ENCODE assay signal across 12 mouse cellular contexts in genomic region chr17:26464481-26464880, GRCm38 (mm10). TPM values are rescaled to one million over a fixed set of nuclear protein-coding genes. Genes with fewer than 3 reads are reported as not detected.
DNase-seq lines count a peak whose midpoint lies in the region; ATAC-seq and TF ChIP-seq lines count a peak whose summit lies in the region.
"Had no signal": no experiment of that assay in that cellular context is flagged by ENCODE, and none has a peak within 500 bp of the region (broad histone marks: within the 10 kb centered on the region; RNA-seq: fewer than 3 reads in every experiment).

No protein-coding gene starts in this region.

- no peak overlapping the region for H3K4me2 ChIP-seq in liver, embryonic 14.5 days (ENCODE audit: low read depth)
- H3K4me2 ChIP-seq: embryonic facial prominence, embryonic 13.5 days had no signal

- intact Hi-C loops in heart, adult 2 months (cut with DNase I), result loop anchor here (5.0 kb wide), 1 partner anchor 423 kb away; no protein-coding TSS in a partner anchor

- WGBS in heart, adult 2 months, result 65% methylated on average over 9 of the region's 9 CpGs
- 62% methylated on average over 9 of the region's 9 CpGs for WGBS in liver, embryonic 14.5 days (ENCODE audit: insufficient replicate concordance)

- no peaks in the 10 kb centered on the region for H3K9me3 ChIP-seq in liver, embryonic 14.5 days (ENCODE audit: control insufficient read depth, low read length)
- H3K9me3 ChIP-seq: embryonic facial prominence, embryonic 13.5 days had no signal

- no peaks in the 10 kb centered on the region for H3K27me3 ChIP-seq in heart, adult 2 months (ENCODE audit: control insufficient read depth, insufficient read depth, low read length)
- no peaks in the 10 kb centered on the region for H3K27me3 ChIP-seq in liver, embryonic 14.5 days (ENCODE audit: control insufficient read depth, insufficient read depth, low read length)

- no peaks in the 10 kb centered on the region for H3K36me3 ChIP-seq in heart, adult 2 months (ENCODE audit: control insufficient read depth, insufficient read depth, low read length)
- no peaks in the 10 kb centered on the region for H3K36me3 ChIP-seq in liver, embryonic 14.5 days (replicated peaks; ENCODE audit: control insufficient read depth, insufficient read depth, low read depth)
- H3K36me3 ChIP-seq: embryonic facial prominence, embryonic 13.5 days had no signal

- peak overlapping the region; percentile 87 for H3K27ac ChIP-seq in heart, adult 2 months
- peak overlapping the region; percentile 79 for H3K27ac ChIP-seq in layer of hippocampus, adult 2 months
- H3K27ac ChIP-seq in liver, embryonic 14.5 days, result no peak overlapping the region
- H3K27ac ChIP-seq: embryonic facial prominence, embryonic 13.5 days; macrophage had no signal

- no peak for TF ChIP-seq CTCF in heart, adult 2 months (IDR thresholded peaks at IDR 0.05)
- TF ChIP-seq CTCF in layer of hippocampus, adult 2 months (conservative IDR thresholded peaks at IDR 0.05), result no peak
- TF ChIP-seq CTCF in liver, embryonic 14.5 days (IDR thresholded peaks at IDR 0.05; ENCODE audit: low read depth), result no peak

- H3K9ac ChIP-seq in heart, adult 2 months (ENCODE audit: low read depth, low read length), result peak overlapping the region; percentile 52
- no peak overlapping the region for H3K9ac ChIP-seq in liver, embryonic 14.5 days (replicated peaks)
- H3K9ac ChIP-seq: forebrain, postnatal 0 days had no signal

- H3K79me2 ChIP-seq in heart, adult 2 months (replicated peaks; ENCODE audit: control insufficient read depth, insufficient read depth, low read length), result no peaks in the 10 kb centered on the region

- no peak for TF ChIP-seq EP300 in heart, adult 2 months (IDR thresholded peaks at IDR 0.05; ENCODE audit: insufficient read depth, low read depth, low read length)
- TF ChIP-seq EP300 in liver, embryonic 14.5 days (IDR thresholded peaks at IDR 0.05; ENCODE audit: low read depth), result no peak

- ATAC-seq in liver, embryonic 14.5 days (ENCODE audit: insufficient read depth), result peak; percentile 33; the same call in 1 of the 2 replicates
- ATAC-seq: forebrain, postnatal 0 days had no signal

- no peak for TF ChIP-seq POLR2A in heart, adult 2 months (IDR thresholded peaks at IDR 0.05; ENCODE audit: insufficient read depth, low read depth, low read length)

- DNase-seq in heart, adult 2 months, result peak in 1 of 2 experiments; percentile 41
- no peak for DNase-seq in heart, adult 9 months (ENCODE audit: low spot score in 2 of 2)
- DNase-seq in layer of hippocampus, adult 2 months (ENCODE audit: low spot score in 2 of 2), result no peak
- no peak for DNase-seq in layer of hippocampus, adult 11-12 months (ENCODE audit: low spot score)
- DNase-seq in ZHBTc4 (ENCODE audit: low read depth, low spot score) (peak; percentile 47), MN1 (ENCODE audit: low spot score) (no peak)
- no peak for DNase-seq in liver, embryonic 14.5 days (ENCODE audit: low read depth in 3 of 3, low spot score in 3 of 3)
- no peak for DNase-seq in retina, postnatal 1 day
- DNase-seq: cerebellum, adult 9-11 months; forebrain, postnatal 0 days had no signal

- peak overlapping the region; percentile 47 for H3K4me3 ChIP-seq in heart, adult 2 months
- no peak overlapping the region; the same call in 1 of the 2 replicates for H3K4me3 ChIP-seq in layer of hippocampus, adult 2 months
- no peak overlapping the region for H3K4me3 ChIP-seq in liver, embryonic 14.5 days (ENCODE audit: insufficient read depth in 1 of 2, low read depth in 2 of 2, low read length in 2 of 2)
- H3K4me3 ChIP-seq: embryonic facial prominence, embryonic 13.5 days had no signal

- H3K4me1 ChIP-seq in heart, adult 2 months (ENCODE audit: control insufficient read depth, insufficient read depth, low read length), result peaks cover 19% of the 10 kb centered on the region
- no peaks in the 10 kb centered on the region for H3K4me1 ChIP-seq in liver, embryonic 14.5 days (replicated peaks; ENCODE audit: control insufficient read depth in 2 of 2, insufficient read depth in 2 of 2, low read length in 1 of 2)

RNA-seq across cellular contexts. Expression of gene Neurl1b, which starts 49.9 kb away (rescaled TPM):
- total RNA-seq in heart, adult 2 months (2021), result 1 to 10 TPM; 3.9 to 5.0 TPM
- 4.6 and 4.7 TPM in 2 replicates for polyA plus RNA-seq in heart, adult 2 months (2012; rRNA removed)
- 10 to 100 TPM; 68.8 to 75.0 TPM for total RNA-seq in layer of hippocampus, adult 2 months (2021)
- polyA plus RNA-seq in liver, embryonic 14.5 days (2012; rRNA removed), result 0.09 and 0.12 TPM in 2 replicates
- polyA plus RNA-seq in liver, embryonic 14.5 days (2014; fragmentation: Nextera tagmentation; extraction: Ambion mirVana), result 0.03 TPM in 1 of 2 replicates, not detected in the other

Comparison
In these comparisons a context has a peak if more than half of its experiments do, and no peak if none do; other contexts are left out.
1. RNA of gene Neurl1b, which starts 49.9 kb away (total RNA-seq): 68.8 to 75.0 TPM in layer of hippocampus, adult 2 months; 3.9 to 5.0 TPM in heart, adult 2 months; every median in the first group is over 10 times any median in the second.